Mouse (Mus musculus): ENCODE data around the gene Olfr18. TPM values are rescaled to one million over a fixed set of nuclear protein-coding genes. Genes with fewer than 3 reads are reported as not detected.

Olfr18 gene
- polyA plus RNA-seq, 1 experiment = not detected

DNA sequence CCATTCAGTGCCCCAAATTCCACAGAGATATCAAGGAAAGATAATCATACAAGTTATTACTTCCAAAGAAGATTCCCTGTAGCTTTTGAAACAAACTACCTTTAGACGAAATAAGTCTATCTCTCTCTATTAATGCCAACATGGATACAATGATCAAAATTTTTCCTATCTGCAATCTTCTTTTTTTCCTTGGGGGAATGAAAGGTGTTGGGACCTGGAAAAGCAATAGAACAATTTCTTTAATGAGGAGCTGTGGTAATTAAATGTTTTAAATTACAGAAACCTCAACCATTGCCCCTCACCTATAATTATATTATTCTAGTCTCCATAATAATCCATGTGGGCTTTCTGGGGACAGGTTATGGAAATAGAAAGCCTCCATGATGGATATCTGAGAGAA, 53.8 kb downstream of the Olfr18 start, which contains the start of gene Olfr39:
Gene Olfr39 (plus strand): TSS at position 301 of the 400 bp plus-strand sequence.
- H3K27ac ChIP-seq (ENCODE audit: insufficient read depth, low read depth, low read length) = no peak within 1 kb of the TSS
- WGBS = 89% methylated on average over 1 of the region's 1 CpGs
- no peak within 1 kb of the TSS for H3K4me3 ChIP-seq (ENCODE audit: insufficient read depth, low read depth, low read length)
- TF ChIP-seq CTCF (IDR thresholded peaks at IDR 0.05; ENCODE audit: insufficient read depth, low read depth, low read length) (no peak), POLR2A (IDR thresholded peaks at IDR 0.05; ENCODE audit: insufficient read depth, low read depth, low read length) (no peak)
- no peaks in the 10 kb centered on the region for H3K4me1 ChIP-seq (ENCODE audit: control insufficient read depth, insufficient read depth, low read length)

Other genes with a start within 250 kb of the Olfr18 start
- not detected in 2 replicates for gene Olfr868, start 237.5 kb downstream of the Olfr18 start, polyA plus RNA-seq (2012; ENCODE audit: insufficient read depth, insufficient read length, low replicate concordance, missing spikeins)
- gene Olfr869, start 207.1 kb downstream of the Olfr18 start, polyA plus RNA-seq (2012; ENCODE audit: insufficient read depth, insufficient read length, low replicate concordance, missing spikeins) = not detected in 2 replicates
- not detected in 2 replicates for gene Olfr870, start 162.0 kb downstream of the Olfr18 start, polyA plus RNA-seq (2012; ENCODE audit: insufficient read depth, insufficient read length, low replicate concordance, missing spikeins)
- not detected in 2 replicates for gene Olfr871, start 123.9 kb downstream of the Olfr18 start, polyA plus RNA-seq (2012; ENCODE audit: insufficient read depth, insufficient read length, low replicate concordance, missing spikeins)
- gene Olfr872, start 99.0 kb downstream of the Olfr18 start, polyA plus RNA-seq (2012; ENCODE audit: insufficient read depth, insufficient read length, low replicate concordance, missing spikeins) = not detected in 2 replicates
- not detected in 2 replicates for gene Olfr39, start 53.7 kb downstream of the Olfr18 start, polyA plus RNA-seq (2012; ENCODE audit: insufficient read depth, insufficient read length, low replicate concordance, missing spikeins)
- not detected in 2 replicates for gene Olfr873, start 37.6 kb downstream of the Olfr18 start, polyA plus RNA-seq (2012; ENCODE audit: insufficient read depth, insufficient read length, low replicate concordance, missing spikeins)
- not detected in 2 replicates for gene Zfp560, start 49.1 kb upstream of the Olfr18 start, polyA plus RNA-seq (2012; ENCODE audit: insufficient read depth, insufficient read length, low replicate concordance, missing spikeins)
- gene Zfp26, start 124.1 kb upstream of the Olfr18 start, polyA plus RNA-seq (2012; ENCODE audit: insufficient read depth, insufficient read length, low replicate concordance, missing spikeins) = not detected in 2 replicates
- not detected in 2 replicates for gene Zfp426, start 156.7 kb upstream of the Olfr18 start, polyA plus RNA-seq (2012; ENCODE audit: insufficient read depth, insufficient read length, low replicate concordance, missing spikeins)
- gene Zfp266, start 185.3 kb upstream of the Olfr18 start, polyA plus RNA-seq (2012; ENCODE audit: insufficient read depth, insufficient read length, low replicate concordance, missing spikeins) = 158 TPM in 1 of 2 replicates, not detected in the other
- gene Zfp846, start 245.2 kb upstream of the Olfr18 start, polyA plus RNA-seq (2012; ENCODE audit: insufficient read depth, insufficient read length, low replicate concordance, missing spikeins) = not detected in 2 replicates

Data from olfactory bulb, adult 2 months (tissue).